Mouse (Mus musculus) forebrain, postnatal 0 days (tissue): ENCODE data around the gene Rhbdl1. TPM values are rescaled to one million over a fixed set of nuclear protein-coding genes. Genes with fewer than 3 reads are reported as not detected.

Source experiments
- ATAC-seq: fragments of 200-750 bp; cut with Nextera tagmentation; 2 replicates; pipeline ENCODE4 v1.8.0; 2017; ENCODE audit warnings: mild to moderate bottlenecking, moderate library complexity
- DNase-seq: peaks from one replicate; pipeline ENCODE4 v3.0.0-alpha.2; 2015
- H3K27ac ChIP-seq: fragments of 300-500 bp; sonication (generic); 2 replicates; pipeline ENCODE4 v1.5.1; 2014; ENCODE audit warnings: low read depth, mild to moderate bottlenecking, antibody characterized with exemption, low read length, moderate library complexity, mixed read lengths
- H3K27me3 ChIP-seq: fragments of 300-500 bp; sonication (generic); 2 replicates; pipeline ENCODE4 v1.6.1; 2014; ENCODE audit warnings: mild to moderate bottlenecking, low read length, mixed read lengths; ENCODE audit not compliant: insufficient read depth
- H3K36me3 ChIP-seq: fragments of 300-500 bp; sonication (generic); 2 replicates; pipeline ENCODE4 v1.6.1; 2014; ENCODE audit warnings: mild to moderate bottlenecking, moderate library complexity; ENCODE audit not compliant: insufficient read depth
- H3K4me1 ChIP-seq: fragments of 300-500 bp; sonication (generic); 2 replicates; pipeline ENCODE4 v1.6.1; 2014; ENCODE audit warnings: antibody characterized with exemption; ENCODE audit not compliant: insufficient read depth
- H3K4me2 ChIP-seq: fragments of 300-500 bp; sonication (generic); 2 replicates; pipeline ENCODE4 v1.6.1; 2014; ENCODE audit warnings: low read depth, mild to moderate bottlenecking, moderate library complexity
- H3K4me3 ChIP-seq: fragments of 300-500 bp; sonication (generic); 2 replicates; pipeline ENCODE4 v1.5.1; 2014; ENCODE audit warnings: low read depth, low read length, mixed read lengths
- H3K9ac ChIP-seq: fragments of 300-500 bp; sonication (generic); 2 replicates; pipeline ENCODE4 v1.6.1; 2014; ENCODE audit warnings: mild to moderate bottlenecking
- H3K9me3 ChIP-seq: fragments of 300-500 bp; sonication (generic); 2 replicates; pipeline ENCODE4 v1.6.1; 2016; ENCODE audit warnings: low read length
- CTCF ChIP-seq: sonication (generic); IDR thresholded peaks from 2 replicates; pipeline ENCODE4 v1.5.1; 2016; ENCODE audit warnings: antibody characterized with exemption, control low read depth, low read depth
- whole genome bisulfite sequencing: fragments of 180-500 bp; shearing (Covaris S2); extraction: QIAGEN DNeasy Blood & Tissue Kit; methylation state at CpG from one replicate; pipeline ENCODE4 v1.1.7; 2014; 5-methylcytosine and 5-hydroxymethylcytosine counted together
- polyA plus RNA-seq: library from polyadenylated mRNA; unstranded; fragments of >200 nt; fragmentation: Nextera tagmentation; extraction: Ambion mirVana; gene quantifications from 2 replicates; pipeline ENCODE4 v1.2.1, GENCODE M21; 2015
- total RNA-seq: library from RNA; depleted of rRNA; stranded (reverse); fragments of >200 nt; gene quantifications from 2 replicates; pipeline ENCODE4 v1.2.3, GENCODE M21; 2014

The Rhbdl1 gene
- total and polyA plus RNA-seq, 2 experiments from 2014 or later, result 83.3 to 85.4 TPM

GRCm38 (mm10) chr17:25794197-25794596, 42.9 kb downstream of the Rhbdl1 start:
- Histone ChIP-seq H3K4me3 (no peak overlapping the region), H3K4me2 (0 out of 2 replicates have a peak overlapping the region, but pooled peaks have one; percentile 13), H3K4me1 (peaks cover 11% of the 10 kb centered on the region), H3K9ac (no peak overlapping the region), H3K9me3 (no peaks in the 10 kb centered on the region), H3K36me3 (0 out of 2 replicates have a peak, but pooled peaks cover 6% of the 10 kb centered on the region), H3K27ac (peak overlapping the region; percentile 91), H3K27me3 (peaks cover 6% of the 10 kb centered on the region; the same call in 1 of the 2 replicates)
- ATAC-seq (no peak), DNase-seq (no peak)
- no peak for TF ChIP-seq CTCF
- WGBS, result 6% methylated on average over 13 of the region's 13 CpGs

GRCm38 (mm10) chr17:25792615-25793014, 44.5 kb downstream of the Rhbdl1 start, which contains the start of gene Fam173a:
Fam173a (minus strand) TSS chr17:25792901.
- peaks cover 11% of the 10 kb centered on the region for H3K4me1 ChIP-seq
- TF ChIP-seq CTCF, result no peak
- H3K9ac ChIP-seq, result peak within 1 kb of the TSS; percentile 86

GRCm38 (mm10) chr17:25791843-25792527, 45.1 kb downstream of the Rhbdl1 start:
- Histone ChIP-seq H3K27me3 (peaks cover 6% of the 10 kb centered on the region; the same call in 1 of the 2 replicates), H3K4me2 (peak overlapping the region; percentile 96), H3K4me3 (peak overlapping the region; percentile 87), H3K36me3 (peaks cover 14% of the 10 kb centered on the region), H3K9ac (peak overlapping the region; percentile 86), H3K9me3 (no peaks in the 10 kb centered on the region), H3K27ac (peak overlapping the region; percentile 91), H3K4me1 (peaks cover 11% of the 10 kb centered on the region)
- TF ChIP-seq CTCF, result no peak
- ATAC-seq (peak; percentile 79), DNase-seq (peak; percentile 91)
- WGBS, result under 1% methylated on average over 45 of the region's 45 CpGs

More at GRCm38 (mm10) chr17:25792615-25793014, 44.5 kb downstream of the Rhbdl1 start, which contains the start of gene Fam173a:
- peak within 1 kb of the TSS; percentile 87 for H3K4me3 ChIP-seq
- peak; percentile 53 for ATAC-seq
- peak within 1 kb of the TSS; percentile 91 for H3K27ac ChIP-seq
- H3K27me3 ChIP-seq, result peaks cover 6% of the 10 kb centered on the region; the same call in 1 of the 2 replicates
- under 1% methylated on average over 14 of the region's 14 CpGs for WGBS
- peak; percentile 79 for DNase-seq
- peaks cover 10% of the 10 kb centered on the region for H3K36me3 ChIP-seq
- H3K4me2 ChIP-seq, result peak within 1 kb of the TSS; percentile 96
- no peaks in the 10 kb centered on the region for H3K9me3 ChIP-seq

DNA sequence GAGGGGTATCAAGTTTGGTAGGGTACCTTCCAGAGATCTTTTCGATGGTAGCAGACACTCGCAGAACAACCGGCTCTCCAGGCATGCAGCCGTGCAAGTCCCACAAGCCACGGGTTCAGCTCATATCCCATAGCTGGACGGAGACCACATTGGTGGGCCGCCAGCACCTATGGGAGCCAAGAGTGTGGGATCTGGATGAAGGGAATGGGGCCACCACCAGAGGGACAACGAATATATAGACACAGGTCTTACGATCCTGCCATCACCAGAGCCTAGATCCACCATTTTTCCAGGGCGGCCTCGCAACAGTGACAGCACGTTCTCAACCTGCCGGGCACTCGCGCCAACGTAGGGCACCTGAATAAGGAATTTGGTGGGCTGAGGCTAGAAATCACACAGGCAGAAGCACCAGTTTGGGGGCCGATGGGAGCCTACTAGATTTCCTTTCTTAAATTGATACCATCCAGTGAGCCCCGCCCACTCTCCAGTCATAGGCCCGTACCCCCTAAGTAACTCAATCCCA, 45.7 kb downstream of the Rhbdl1 start:
- Histone ChIP-seq H3K9ac (peak overlapping the region; percentile 86), H3K27me3 (peaks cover 3% of the 10 kb centered on the region; the same call in 1 of the 2 replicates), H3K9me3 (no peaks in the 10 kb centered on the region), H3K4me2 (peak overlapping the region; percentile 96), H3K27ac (peak overlapping the region; percentile 91), H3K36me3 (peaks cover 14% of the 10 kb centered on the region), H3K4me3 (peak overlapping the region; percentile 87), H3K4me1 (peaks cover 11% of the 10 kb centered on the region)
- TF ChIP-seq CTCF, result peak; percentile 27
- ATAC-seq, result peak; percentile 23
- WGBS, result 22% methylated on average over 19 of the region's 19 CpGs
- no peak for DNase-seq

DNA sequence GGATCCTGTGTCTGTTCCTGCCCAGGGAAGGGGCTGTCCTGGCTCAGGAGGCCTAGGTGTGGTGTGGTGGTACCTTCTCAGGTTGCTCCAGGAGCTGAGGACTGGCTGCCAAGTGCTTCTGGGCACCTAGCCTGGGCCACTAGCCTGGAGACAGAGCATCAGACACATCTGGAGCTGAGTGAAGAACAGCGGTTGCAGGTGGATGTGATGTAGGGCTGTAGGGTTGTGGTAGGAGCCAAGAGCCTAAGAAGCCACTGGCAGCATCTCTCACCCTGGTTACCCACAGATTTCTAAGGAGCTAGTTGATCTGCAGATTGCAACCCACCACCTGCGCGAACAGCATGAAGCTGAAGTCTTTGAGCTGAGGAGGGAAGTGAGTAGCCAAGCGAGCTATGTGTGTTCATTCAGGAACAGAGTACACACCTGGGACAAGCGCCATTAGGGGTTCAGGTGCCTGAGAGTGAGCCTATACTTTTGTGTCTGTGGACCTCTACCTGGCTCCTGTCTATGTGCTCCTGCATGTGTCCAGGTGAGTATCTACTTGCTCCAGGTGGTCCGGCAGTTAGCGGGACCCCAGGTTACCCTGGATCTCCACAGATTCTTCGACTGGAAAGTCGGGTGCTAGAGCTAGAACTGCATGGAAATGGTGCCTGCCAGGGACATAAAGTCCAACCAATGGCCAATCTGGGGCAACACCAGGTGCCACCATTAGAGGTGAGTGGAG, 50.2 kb downstream of the Rhbdl1 start:
- no peak overlapping the region for H3K9ac ChIP-seq
- H3K9me3 ChIP-seq, result no peaks in the 10 kb centered on the region
- peaks cover 36% of the 10 kb centered on the region for H3K36me3 ChIP-seq
- no peaks in the 10 kb centered on the region for H3K27me3 ChIP-seq
- H3K27ac ChIP-seq, result no peak overlapping the region
- no peak for TF ChIP-seq CTCF
- H3K4me1 ChIP-seq, result peaks cover 6% of the 10 kb centered on the region
- no peak for ATAC-seq
- no peak for DNase-seq
- no peak overlapping the region for H3K4me3 ChIP-seq
- WGBS, result 93% methylated on average over 9 of the region's 9 CpGs
- no peak overlapping the region for H3K4me2 ChIP-seq

DNA sequence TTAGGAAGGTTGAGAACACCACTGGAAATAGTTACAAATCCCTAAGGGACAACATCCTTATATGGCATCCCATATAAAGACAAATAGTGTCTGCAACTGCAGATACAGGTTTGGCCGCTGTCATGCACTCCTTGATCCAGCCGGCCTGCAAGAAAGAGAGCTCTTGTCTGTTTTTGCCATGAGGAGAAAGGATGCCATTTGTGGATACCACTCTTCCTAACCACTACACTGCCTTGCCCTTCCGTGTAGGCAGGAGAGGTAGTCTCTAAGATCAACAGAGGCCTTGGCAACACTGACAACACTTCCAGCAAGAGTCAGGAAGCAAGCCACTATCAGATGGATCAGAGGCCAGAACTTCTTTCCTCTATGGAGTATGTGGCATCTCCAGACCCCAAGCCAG, 50.8 kb downstream of the Rhbdl1 start, which contains the start of gene Ccdc78:
Ccdc78 (plus strand) TSS at position 301 of the 400 bp plus-strand sequence.
- no peak for TF ChIP-seq CTCF
- peaks cover 43% of the 10 kb centered on the region for H3K36me3 ChIP-seq
- H3K9me3 ChIP-seq, result no peaks in the 10 kb centered on the region
- peaks cover 6% of the 10 kb centered on the region for H3K4me1 ChIP-seq
- H3K27me3 ChIP-seq, result no peaks in the 10 kb centered on the region
- ATAC-seq, result no peak
- H3K4me2 ChIP-seq, result peak within 1 kb of the TSS; percentile 82
- H3K9ac ChIP-seq, result peak within 1 kb of the TSS; percentile 70
- no peak for DNase-seq
- H3K4me3 ChIP-seq, result peak within 1 kb of the TSS; percentile 70
- WGBS, result 78% methylated on average over 3 of the region's 3 CpGs
- peak within 1 kb of the TSS; percentile 81 for H3K27ac ChIP-seq
